Comparison of ENCODE assay signal across 9 mouse cellular contexts in the genomic region with DNA sequence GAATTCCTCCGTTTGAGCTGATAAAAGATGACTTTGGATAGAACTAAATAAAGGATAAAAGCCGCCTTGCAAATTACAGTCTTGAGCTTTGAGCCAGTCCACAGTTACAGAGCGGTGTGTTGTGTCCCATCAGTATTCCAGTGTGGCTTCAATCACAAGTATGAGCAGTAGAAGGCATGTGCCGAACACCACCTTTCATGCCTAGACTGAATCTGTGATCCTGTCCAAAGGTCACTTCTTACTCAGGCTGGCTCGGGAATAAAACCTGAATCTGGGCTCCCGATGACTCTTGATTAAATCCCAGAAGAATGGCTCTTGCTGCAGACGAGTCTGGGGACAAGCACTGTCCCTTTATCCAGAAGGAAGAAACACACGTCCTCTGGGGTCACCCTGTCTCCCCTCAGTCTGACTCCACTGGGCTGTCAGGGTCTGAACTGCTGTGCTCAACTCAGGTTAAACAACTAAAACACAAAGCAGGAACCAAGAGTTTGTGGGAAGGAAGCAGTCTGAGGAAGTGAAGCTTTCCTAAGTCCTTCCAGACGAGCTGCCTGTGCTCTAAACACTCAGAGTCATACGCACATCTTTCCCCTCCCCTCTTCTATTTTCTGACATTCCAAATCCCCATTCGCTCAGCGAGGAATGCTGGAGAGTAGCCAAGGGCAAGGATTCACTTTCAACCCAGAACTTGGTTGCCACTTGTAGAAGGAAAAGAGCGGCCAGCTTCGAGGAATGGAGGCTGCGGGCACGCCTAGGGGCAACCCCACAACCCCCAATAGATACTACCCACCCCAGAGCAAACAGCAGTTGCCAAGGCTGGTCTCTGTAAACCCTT.
DNase-seq lines count a peak whose midpoint lies in the region; ATAC-seq and TF ChIP-seq lines count a peak whose summit lies in the region.
"Had no signal": no experiment of that assay in that cellular context is flagged by ENCODE, and none has a peak within 500 bp of the region (broad histone marks: within the 10 kb centered on the region; RNA-seq: fewer than 3 reads in every experiment).

No protein-coding gene starts in this region.

- no peaks in the 10 kb centered on the region for H3K27me3 ChIP-seq in CH12.LX (replicated peaks)
- H3K27me3 ChIP-seq in lung, embryonic 15.5 days = no peaks in the 10 kb centered on the region
- H3K27me3 ChIP-seq: neural tube, embryonic 13.5 days had no signal

- no peak for TF ChIP-seq RAD21 in CH12.LX (IDR thresholded peaks at IDR 0.05; ENCODE audit: low read depth, low read length)

- H3K79me2 ChIP-seq in CH12.LX (replicated peaks; ENCODE audit: control insufficient read depth, extremely low read depth, insufficient read depth, poor library complexity, severe bottlenecking) = no peaks in the 10 kb centered on the region

- DNase-seq in CH12.LX (ENCODE audit: extremely low read depth) = no peak
- DNase-seq in adrenal gland, adult (ENCODE audit: inconsistent age in 2 of 2, low spot score in 1 of 2) = peak; percentile 80 to 94
- DNase-seq in gastrocnemius, postnatal 25 days = peak; percentile 74
- DNase-seq in kidney, adult 18-20 months = peak; percentile 61
- DNase-seq in urinary bladder, postnatal 14 days (ENCODE audit: low spot score) = peak; percentile 75
- DNase-seq in frontal cortex, postnatal 10 days (ENCODE audit: low spot score in 2 of 2) = no peak

- no peak overlapping the region for H3K4me2 ChIP-seq in CH12.LX (ENCODE audit: insufficient read depth, low read depth, poor library complexity, severe bottlenecking)
- peak overlapping the region; percentile 49 for H3K4me2 ChIP-seq in lung, embryonic 15.5 days
- H3K4me2 ChIP-seq: neural tube, embryonic 13.5 days had no signal

- in situ Hi-C loops in CH12.LX (cut with MboI; ENCODE audit: low pct_ligation_motif_present, low pct_unique_long_range_greater_than_20kb, low sequenced_read_pairs) = no loop called here

- TF ChIP-seq POLR2A in CH12.LX (IDR thresholded peaks at IDR 0.05; ENCODE audit: low read depth, low read length) = no peak

- H3K9me3 ChIP-seq in CH12.LX (replicated peaks; ENCODE audit: low read length) = no peaks in the 10 kb centered on the region
- H3K9me3 ChIP-seq in lung, embryonic 15.5 days = no peaks in the 10 kb centered on the region
- H3K9me3 ChIP-seq: neural tube, embryonic 13.5 days had no signal

- TF ChIP-seq EP300 in CH12.LX (IDR thresholded peaks at IDR 0.05; ENCODE audit: low read length) = 0 out of 2 replicates have a peak, but pooled peaks have one; percentile 22

- 18% methylated on average over 16 of the region's 16 CpGs for WGBS in lung, embryonic 15.5 days

- H3K9ac ChIP-seq in CH12.LX (ENCODE audit: insufficient read depth, low read depth) = no peak overlapping the region
- H3K9ac ChIP-seq in lung, embryonic 15.5 days = peak overlapping the region; percentile 38
- H3K9ac ChIP-seq: neural tube, embryonic 13.5 days had no signal

- no peak for TF ChIP-seq CTCF in CH12.LX (conservative IDR thresholded peaks at IDR 0.05 in 1 of 2, IDR thresholded peaks at IDR 0.05 in 1 of 2; ENCODE audit: low read depth in 2 of 2, low read length in 2 of 2)

- H3K36me3 ChIP-seq in CH12.LX (replicated peaks in 1 of 2; ENCODE audit: control insufficient read depth in 1 of 2, insufficient read depth in 1 of 2, low read length in 1 of 2) = peaks cover 0 to 2% of the 10 kb centered on the region in 2 experiments
- 0 out of 2 replicates have a peak, but pooled peaks cover 3% of the 10 kb centered on the region for H3K36me3 ChIP-seq in lung, embryonic 15.5 days

- dilution Hi-C loops in CH12.LX (cut with MboI; ENCODE audit: extremely low pct_ligation_motif_present, extremely low pct_unique_long_range_greater_than_20kb, low sequenced_read_pairs) = no loop called here

- no peak overlapping the region for H3K4me3 ChIP-seq in CH12.LX (replicated peaks in 1 of 3; ENCODE audit: low read depth in 2 of 3, low read length in 2 of 3, poor library complexity in 1 of 3)
- H3K4me3 ChIP-seq in lung, embryonic 15.5 days = peak overlapping the region; percentile 29
- H3K4me3 ChIP-seq: neural tube, embryonic 13.5 days had no signal

- H3K27ac ChIP-seq in CH12.LX (ENCODE audit: insufficient read depth, low read depth) = no peak overlapping the region
- peak overlapping the region; percentile 93 for H3K27ac ChIP-seq in lung, embryonic 15.5 days
- H3K27ac ChIP-seq: neural tube, embryonic 13.5 days had no signal

- H3K4me1 ChIP-seq in CH12.LX (ENCODE audit: control insufficient read depth in 1 of 2, insufficient read depth in 2 of 2) = peaks cover 0 to 6% of the 10 kb centered on the region in 2 experiments; a peak in 2 of 4 replicates
- H3K4me1 ChIP-seq in lung, embryonic 15.5 days = peaks cover 40% of the 10 kb centered on the region

- peak; percentile 88 for ATAC-seq in lung, embryonic 15.5 days (ENCODE audit: borderline replicate concordance, extremely low read depth, low FRiP score, low TSS enrichment)
- no peak for ATAC-seq in activated CD4-positive, CD25-positive, alpha-beta regulatory T cell, adult 4 months

TF ChIP-seq in CH12.LX, 34 proteins besides CTCF, POLR2A, EP300 and RAD21:
- TF ChIP-seq HCFC1 (IDR thresholded peaks at IDR 0.05; ENCODE audit: low read depth, low read length) (no peak), USF1 (IDR thresholded peaks at IDR 0.05; ENCODE audit: low read depth, low read length) (no peak), IRF4 (IDR thresholded peaks at IDR 0.05; ENCODE audit: low read depth, low read length) (no peak), RCOR1 (conservative IDR thresholded peaks at IDR 0.05; ENCODE audit: low read depth, low read length) (no peak), CHD1 (IDR thresholded peaks at IDR 0.05; ENCODE audit: low read depth, low read length) (no peak), JUN (IDR thresholded peaks at IDR 0.05; ENCODE audit: insufficient read depth, low read depth, low read length) (no peak), MAZ (IDR thresholded peaks at IDR 0.05; ENCODE audit: low read depth, low read length) (no peak), ELF1 (IDR thresholded peaks at IDR 0.05; ENCODE audit: low read depth, low read length) (no peak), SIN3A (IDR thresholded peaks at IDR 0.05; ENCODE audit: low read length) (no peak), USF2 (conservative IDR thresholded peaks at IDR 0.05; ENCODE audit: low read depth, low read length) (no peak), E2F4 (IDR thresholded peaks at IDR 0.05; ENCODE audit: insufficient replicate concordance, low read depth, low read length) (no peak), POLR2AphosphoS2 (IDR thresholded peaks at IDR 0.05; ENCODE audit: low read depth, low read length) (no peak), JUND (conservative IDR thresholded peaks at IDR 0.05; ENCODE audit: low read depth, low read length) (no peak), NRF1 (IDR thresholded peaks at IDR 0.05; ENCODE audit: low read depth, low read length) (no peak), TBP (conservative IDR thresholded peaks at IDR 0.05; ENCODE audit: low read depth, low read length) (no peak), MXI1 (IDR thresholded peaks at IDR 0.05; ENCODE audit: low read depth, low read length) (no peak), NELFE (IDR thresholded peaks at IDR 0.05; ENCODE audit: low read depth, low read length) (no peak)

Comparison
In these comparisons a context has a peak if more than half of its experiments do, and no peak if none do; other contexts are left out.
1. DNase-seq: peak in adrenal gland, adult (2 of 2), gastrocnemius, postnatal 25 days (single experiment), kidney, adult 18-20 months (single experiment) and urinary bladder, postnatal 14 days (single experiment); none in CH12.LX (single experiment) and frontal cortex, postnatal 10 days (0 of 2).